In the genomic region with DNA sequence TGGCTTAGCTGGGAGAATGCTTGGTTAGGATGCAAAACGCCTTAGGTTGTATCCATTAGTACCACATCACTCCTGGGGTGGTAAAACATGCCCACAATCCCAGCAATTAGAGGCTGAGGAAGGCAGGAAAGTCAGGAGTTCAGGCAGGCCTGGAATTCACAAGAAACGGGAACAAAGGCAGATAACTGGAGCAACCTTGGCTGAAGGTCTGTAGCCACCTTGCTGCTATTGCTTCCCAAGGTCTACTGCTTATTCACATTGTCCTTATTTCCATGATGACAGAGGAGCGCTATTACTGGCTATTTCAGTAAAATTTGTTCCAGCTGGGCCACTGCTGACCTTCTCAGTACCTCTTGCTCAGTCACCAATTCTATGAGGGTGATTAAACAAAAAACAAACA, we compare ENCODE assay signal across 15 mouse cellular contexts.
"Had no signal": no experiment of that assay in that cellular context is flagged by ENCODE, and none has a peak within 500 bp of the region (broad histone marks: within the 10 kb centered on the region; RNA-seq: fewer than 3 reads in every experiment).

No protein-coding gene starts in this region.

- H3K27ac ChIP-seq: kidney, embryonic 15.5 days; liver, embryonic 13.5 days; stomach, embryonic 15.5 days had no signal

- H3K27me3 ChIP-seq: kidney, embryonic 15.5 days; liver, embryonic 13.5 days; stomach, embryonic 15.5 days had no signal

- H3K9ac ChIP-seq: kidney, embryonic 15.5 days; liver, embryonic 13.5 days; stomach, embryonic 15.5 days had no signal

- H3K4me3 ChIP-seq: kidney, embryonic 15.5 days; liver, embryonic 13.5 days; stomach, embryonic 15.5 days had no signal

- H3K9me3 ChIP-seq: kidney, embryonic 15.5 days; liver, embryonic 13.5 days; stomach, embryonic 15.5 days had no signal

- DNase-seq: kidney, postnatal 10 days; kidney, postnatal 36 days; liver, embryonic 13.5 days; lung, adult 2 months; lung, postnatal 14 days; lung, postnatal 4 days; midbrain, embryonic 14.5 days; right cerebral cortex, adult 18-20 months; right cerebral cortex, postnatal 14 days; right cerebral cortex, postnatal 4 days; thymus, adult 2 months; thymus, postnatal 14 days; thymus, postnatal 4 days had no signal
